Mouse (Mus musculus) intestine, embryonic 16.5 days (tissue): ENCODE measurements around the gene Zbp1. TPM values are rescaled to one million over a fixed set of nuclear protein-coding genes. Genes with fewer than 3 reads are reported as not detected.

Source experiments
- ATAC-seq: fragments of 200-750 bp; cut with Nextera tagmentation; 2 replicates; pipeline ENCODE4 v1.8.0; 2017; ENCODE audit warnings: moderate TSS enrichment, moderate library complexity
- H3K27ac ChIP-seq: fragments of 300-500 bp; sonication (generic); 2 replicates; pipeline ENCODE4 v1.5.1; 2014; ENCODE audit warnings: mild to moderate bottlenecking, low read length
- H3K27me3 ChIP-seq: fragments of 300-500 bp; sonication (generic); replicated peaks from 2 replicates; pipeline ENCODE4 v1.6.1; 2014; ENCODE audit warnings: low read length, control low read depth, mixed read lengths; ENCODE audit not compliant: control insufficient read depth, insufficient read depth
- H3K36me3 ChIP-seq: fragments of 300-500 bp; sonication (generic); 2 replicates; pipeline ENCODE4 v1.6.1; 2014; ENCODE audit warnings: low read length, control low read depth; ENCODE audit not compliant: control insufficient read depth, insufficient read depth
- H3K4me1 ChIP-seq: fragments of 300-500 bp; sonication (generic); 2 replicates; pipeline ENCODE4 v1.6.1; 2014; ENCODE audit warnings: low read length, control low read depth, mixed read lengths; ENCODE audit not compliant: control insufficient read depth, insufficient read depth
- H3K4me2 ChIP-seq: fragments of 300-500 bp; sonication (generic); 2 replicates; pipeline ENCODE4 v1.6.1; 2014; ENCODE audit warnings: low read depth, low read length, control low read depth
- H3K4me3 ChIP-seq: fragments of 300-500 bp; sonication (generic); 2 replicates; pipeline ENCODE4 v1.5.1; 2014; ENCODE audit warnings: mild to moderate bottlenecking, low read length
- H3K9ac ChIP-seq: fragments of 300-500 bp; sonication (generic); 2 replicates; pipeline ENCODE4 v1.6.1; 2014; ENCODE audit warnings: low read depth, low read length
- H3K9me3 ChIP-seq: fragments of 300-500 bp; sonication (generic); 2 replicates; pipeline ENCODE4 v1.6.1; 2016; ENCODE audit warnings: low read length, control low read depth; ENCODE audit not compliant: control insufficient read depth
- WGBS: fragments of 180-500 bp; shearing (Covaris S2); extraction: QIAGEN DNeasy Blood & Tissue Kit; methylation state at CpG from one replicate; pipeline ENCODE4 v1.1.7; 2014; 5-methylcytosine and 5-hydroxymethylcytosine counted together
- polyA plus RNA-seq: library from polyadenylated mRNA; unstranded; fragments of >200 nt; fragmentation: Nextera tagmentation; extraction: Ambion mirVana; gene quantifications from 2 replicates; pipeline ENCODE4 v1.2.1, GENCODE M21; 2015

Gene Zbp1
- polyA plus RNA-seq, 1 experiment from 2014 or later = 0.65 TPM

GRCm38 (mm10) chr2:173205563-173206099 lies 13.1 kb downstream of the Zbp1 start:
- 96% methylated on average over 14 of the region's 14 CpGs for WGBS
- H3K9me3 ChIP-seq = no peaks in the 10 kb centered on the region

GRCm38 (mm10) chr2:173204671-173205070 lies 14.1 kb downstream of the Zbp1 start:
- no peak overlapping the region for H3K9ac ChIP-seq
- WGBS = 55% methylated on average over 4 of the region's 4 CpGs
- no peak overlapping the region for H3K27ac ChIP-seq
- H3K4me3 ChIP-seq = no peak overlapping the region
- H3K27me3 ChIP-seq = no peaks in the 10 kb centered on the region
- H3K4me1 ChIP-seq = no peaks in the 10 kb centered on the region
- H3K4me2 ChIP-seq = no peak overlapping the region
- H3K36me3 ChIP-seq = no peaks in the 10 kb centered on the region
- H3K9me3 ChIP-seq = no peaks in the 10 kb centered on the region
- ATAC-seq = no peak

More at GRCm38 (mm10) chr2:173205563-173206099, 13.1 kb downstream of the Zbp1 start:
- H3K4me3 ChIP-seq = no peak overlapping the region
- no peaks in the 10 kb centered on the region for H3K4me1 ChIP-seq
- H3K36me3 ChIP-seq = no peaks in the 10 kb centered on the region
- no peak overlapping the region for H3K9ac ChIP-seq
- H3K4me2 ChIP-seq = no peak overlapping the region
- H3K27me3 ChIP-seq = no peaks in the 10 kb centered on the region
- no peak overlapping the region for H3K27ac ChIP-seq
- no peak for ATAC-seq

DNA sequence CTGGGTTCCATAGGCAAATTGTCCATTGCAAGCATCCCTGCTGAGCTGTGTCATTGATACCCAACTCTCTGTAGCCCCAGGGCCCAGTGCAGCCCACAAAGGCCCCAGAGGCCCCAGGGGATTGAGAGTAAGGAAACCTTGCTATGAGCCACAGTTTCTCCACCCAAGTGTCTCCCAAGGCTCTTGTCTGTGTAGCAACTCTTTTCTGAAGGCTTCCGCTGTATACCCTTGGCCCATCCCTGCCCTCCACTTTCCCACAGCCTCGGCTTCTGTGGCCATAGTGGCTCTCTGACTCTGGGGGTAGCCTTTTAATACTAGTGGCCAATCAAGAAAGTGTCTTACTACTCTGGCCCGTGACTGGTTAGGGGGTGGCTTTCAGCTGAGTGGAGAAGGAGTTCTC lies 15.0 kb downstream of the Zbp1 start:
- H3K36me3 ChIP-seq = no peaks in the 10 kb centered on the region
- no peaks in the 10 kb centered on the region for H3K27me3 ChIP-seq
- H3K4me1 ChIP-seq = no peaks in the 10 kb centered on the region
- H3K9ac ChIP-seq = no peak overlapping the region
- no peak overlapping the region for H3K4me3 ChIP-seq
- WGBS = 86% methylated on average over 3 of the region's 3 CpGs
- no peak overlapping the region for H3K27ac ChIP-seq
- no peak overlapping the region for H3K4me2 ChIP-seq
- no peak for ATAC-seq
- H3K9me3 ChIP-seq = no peaks in the 10 kb centered on the region

DNA sequence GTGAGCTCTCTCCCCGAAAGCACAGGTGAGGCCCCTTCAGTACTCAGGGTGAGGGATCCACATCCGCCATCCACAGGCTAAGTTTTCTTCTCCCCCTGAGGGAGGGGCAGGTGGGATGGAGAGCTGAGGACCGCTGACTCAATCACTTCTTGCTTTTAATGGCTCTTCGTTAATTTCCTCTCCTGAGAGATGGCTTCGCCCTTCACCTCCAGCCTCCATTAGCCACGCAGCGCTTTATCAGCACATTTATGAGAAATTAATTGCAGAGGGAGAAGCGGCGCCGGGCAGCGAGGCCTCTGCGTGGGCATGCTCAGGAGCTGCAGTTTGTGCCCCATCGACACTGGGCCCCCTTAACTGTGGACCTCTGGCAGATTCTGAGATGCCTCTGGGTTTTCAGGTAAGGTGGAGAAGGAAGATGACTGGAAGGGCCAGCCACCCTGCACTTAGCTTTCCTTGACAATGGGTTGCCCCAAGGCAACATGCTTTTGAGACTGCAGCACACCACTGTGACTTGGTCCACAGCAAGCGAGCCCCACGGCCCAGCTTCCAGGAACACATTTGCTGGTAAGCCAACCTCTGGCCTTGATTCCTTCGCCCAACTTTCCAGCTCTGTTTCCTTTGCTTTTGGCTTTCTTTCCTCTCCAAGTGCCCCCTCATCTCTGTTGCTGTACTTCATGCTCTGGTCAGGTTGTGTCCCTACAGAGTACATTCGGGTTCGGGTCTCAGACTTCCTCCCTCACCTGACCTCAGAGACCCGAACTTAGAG lies 15.6 kb downstream of the Zbp1 start:
- Histone ChIP-seq H3K9ac (no peak overlapping the region), H3K36me3 (no peaks in the 10 kb centered on the region), H3K27me3 (no peaks in the 10 kb centered on the region), H3K4me1 (no peaks in the 10 kb centered on the region), H3K27ac (no peak overlapping the region), H3K4me3 (no peak overlapping the region), H3K4me2 (no peak overlapping the region), H3K9me3 (no peaks in the 10 kb centered on the region)
- no peak for ATAC-seq
- WGBS = 88% methylated on average over 19 of the region's 19 CpGs

DNA sequence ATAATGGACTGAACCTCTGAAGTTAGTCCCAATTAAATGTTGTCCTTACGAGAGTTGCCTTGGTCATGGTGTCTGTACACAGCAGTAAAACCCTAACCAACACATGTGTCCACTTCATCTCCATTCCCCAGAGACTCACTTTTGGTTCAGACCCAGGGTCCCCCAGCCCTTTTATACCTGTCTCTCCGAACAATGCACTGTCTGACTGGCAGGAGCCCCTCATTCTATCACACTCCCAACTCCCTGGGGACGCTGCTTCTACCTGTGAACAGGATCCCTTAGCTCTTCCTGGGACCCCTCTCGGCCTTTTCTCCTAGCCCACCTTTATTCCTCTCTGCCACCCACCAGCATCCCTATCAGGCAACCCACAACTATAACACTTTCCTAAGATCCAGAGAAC lies 23.9 kb downstream of the Zbp1 start:
- Histone ChIP-seq H3K4me3 (no peak overlapping the region), H3K9me3 (no peaks in the 10 kb centered on the region), H3K4me1 (no peaks in the 10 kb centered on the region), H3K36me3 (no peaks in the 10 kb centered on the region), H3K27ac (no peak overlapping the region), H3K27me3 (no peaks in the 10 kb centered on the region), H3K4me2 (no peak overlapping the region), H3K9ac (no peak overlapping the region)
- WGBS = 90% methylated on average over 4 of the region's 4 CpGs
- ATAC-seq = no peak

- 35% methylated on average over 8 of the region's 8 CpGs for WGBS
- Histone ChIP-seq H3K36me3 (no peaks in the 10 kb centered on the region), H3K27ac (no peak overlapping the region), H3K4me2 (no peak overlapping the region), H3K4me1 (peaks cover 9% of the 10 kb centered on the region; the same call in 1 of the 2 replicates), H3K27me3 (0 out of 2 replicates have a peak, but pooled peaks cover 4% of the 10 kb centered on the region), H3K4me3 (no peak overlapping the region), H3K9ac (no peak overlapping the region), H3K9me3 (no peaks in the 10 kb centered on the region)
- peak; percentile 67 for ATAC-seq
Measured at GRCm38 (mm10) chr2:173187182-173187855, 31.4 kb downstream of the Zbp1 start.

GRCm38 (mm10) chr2:173186047-173186943 lies 32.4 kb downstream of the Zbp1 start:
- 26% methylated on average over 26 of the region's 26 CpGs for WGBS
- no peaks in the 10 kb centered on the region for H3K36me3 ChIP-seq
- peaks cover 4% of the 10 kb centered on the region; the same call in 1 of the 2 replicates for H3K27me3 ChIP-seq
- no peak overlapping the region for H3K4me2 ChIP-seq
- peak; percentile 62 for ATAC-seq
- H3K4me1 ChIP-seq = peaks cover 9% of the 10 kb centered on the region; the same call in 1 of the 2 replicates
- no peak overlapping the region for H3K4me3 ChIP-seq
- no peak overlapping the region for H3K9ac ChIP-seq
- no peaks in the 10 kb centered on the region for H3K9me3 ChIP-seq
- H3K27ac ChIP-seq = no peak overlapping the region

- no peak for ATAC-seq
Measured at GRCm38 (mm10) chr2:173185282-173185681, 33.4 kb downstream of the Zbp1 start.

More at GRCm38 (mm10) chr2:173185282-173185681, 33.4 kb downstream of the Zbp1 start:
- Histone ChIP-seq H3K27ac (no peak overlapping the region), H3K27me3 (peaks cover 4% of the 10 kb centered on the region; the same call in 1 of the 2 replicates), H3K9ac (no peak overlapping the region), H3K9me3 (no peaks in the 10 kb centered on the region), H3K4me2 (no peak overlapping the region), H3K36me3 (no peaks in the 10 kb centered on the region), H3K4me3 (no peak overlapping the region), H3K4me1 (peaks cover 9% of the 10 kb centered on the region; the same call in 1 of the 2 replicates)
- 70% methylated on average over 6 of the region's 6 CpGs for WGBS
